Mouse (Mus musculus): ENCODE measurements around the gene Nacc2. TPM values are rescaled to one million over a fixed set of nuclear protein-coding genes. Genes with fewer than 3 reads are reported as not detected.

The Nacc2 gene
- polyA plus RNA-seq, 1 experiment = 38.1 TPM

GRCm38 (mm10) chr2:26093897-26094296 is 29.1 kb downstream of the Nacc2 start:
- Histone ChIP-seq H3K4me1 (ENCODE audit: control insufficient read depth, insufficient read depth, low read length) (peaks cover 22% of the 10 kb centered on the region), H3K27ac (ENCODE audit: insufficient read depth, low read depth, low read length) (peak overlapping the region; percentile 66), H3K27me3 (replicated peaks; ENCODE audit: control insufficient read depth, insufficient read depth, low read length) (no peaks in the 10 kb centered on the region), H3K36me3 (ENCODE audit: control insufficient read depth, insufficient read depth, low read length) (no peaks in the 10 kb centered on the region), H3K4me3 (ENCODE audit: insufficient read depth, low read depth, low read length) (no peak overlapping the region)
- TF ChIP-seq POLR2A (IDR thresholded peaks at IDR 0.05; ENCODE audit: low read depth, low read length) (no peak), CTCF (conservative IDR thresholded peaks at IDR 0.05; ENCODE audit: insufficient read depth, insufficient read length, low read depth, low read length) (no peak)
- peak; percentile 76 for DNase-seq
- 54% methylated on average over 7 of the region's 7 CpGs for WGBS

GRCm38 (mm10) chr2:26091771-26092393 is 31.1 kb downstream of the Nacc2 start:
- WGBS = 19% methylated on average over 24 of the region's 24 CpGs
- H3K4me3 ChIP-seq (ENCODE audit: insufficient read depth, low read depth, low read length) = peak overlapping the region; percentile 34; the same call in 1 of the 2 replicates

GRCm38 (mm10) chr2:26090876-26091770 is 31.9 kb downstream of the Nacc2 start:
- WGBS = 30% methylated on average over 39 of the region's 39 CpGs
- H3K4me1 ChIP-seq (ENCODE audit: control insufficient read depth, insufficient read depth, low read length) = peaks cover 12% of the 10 kb centered on the region; the same call in 1 of the 2 replicates
- no peaks in the 10 kb centered on the region for H3K27me3 ChIP-seq (replicated peaks; ENCODE audit: control insufficient read depth, insufficient read depth, low read length)
- peak; percentile 26 for DNase-seq
- peak overlapping the region; percentile 34 for H3K4me3 ChIP-seq (ENCODE audit: insufficient read depth, low read depth, low read length)
- TF ChIP-seq CTCF (conservative IDR thresholded peaks at IDR 0.05; ENCODE audit: insufficient read depth, insufficient read length, low read depth, low read length) = no peak
- TF ChIP-seq POLR2A (IDR thresholded peaks at IDR 0.05; ENCODE audit: low read depth, low read length) = no peak
- H3K36me3 ChIP-seq (ENCODE audit: control insufficient read depth, insufficient read depth, low read length) = no peaks in the 10 kb centered on the region
- H3K27ac ChIP-seq (ENCODE audit: insufficient read depth, low read depth, low read length) = no peak overlapping the region

More at GRCm38 (mm10) chr2:26091771-26092393, 31.1 kb downstream of the Nacc2 start:
- Histone ChIP-seq H3K27ac (ENCODE audit: insufficient read depth, low read depth, low read length) (no peak overlapping the region), H3K27me3 (replicated peaks; ENCODE audit: control insufficient read depth, insufficient read depth, low read length) (no peaks in the 10 kb centered on the region), H3K36me3 (ENCODE audit: control insufficient read depth, insufficient read depth, low read length) (no peaks in the 10 kb centered on the region), H3K4me1 (ENCODE audit: control insufficient read depth, insufficient read depth, low read length) (peaks cover 12% of the 10 kb centered on the region; the same call in 1 of the 2 replicates)
- TF ChIP-seq POLR2A (IDR thresholded peaks at IDR 0.05; ENCODE audit: low read depth, low read length) = no peak
- no peak for TF ChIP-seq CTCF (conservative IDR thresholded peaks at IDR 0.05; ENCODE audit: insufficient read depth, insufficient read length, low read depth, low read length)
- peak; percentile 14 for DNase-seq

- WGBS = 93% methylated on average over 2 of the region's 2 CpGs
- no peak overlapping the region for H3K27ac ChIP-seq (ENCODE audit: insufficient read depth, low read depth, low read length)
- no peak for DNase-seq
- no peak overlapping the region for H3K4me3 ChIP-seq (ENCODE audit: insufficient read depth, low read depth, low read length)
- no peaks in the 10 kb centered on the region for H3K27me3 ChIP-seq (replicated peaks; ENCODE audit: control insufficient read depth, insufficient read depth, low read length)
- 0 out of 2 replicates have a peak, but pooled peaks cover 2% of the 10 kb centered on the region for H3K4me1 ChIP-seq (ENCODE audit: control insufficient read depth, insufficient read depth, low read length)
- no peak for TF ChIP-seq CTCF (conservative IDR thresholded peaks at IDR 0.05; ENCODE audit: insufficient read depth, insufficient read length, low read depth, low read length)
- TF ChIP-seq POLR2A (IDR thresholded peaks at IDR 0.05; ENCODE audit: low read depth, low read length) = no peak
- H3K36me3 ChIP-seq (ENCODE audit: control insufficient read depth, insufficient read depth, low read length) = no peaks in the 10 kb centered on the region
Measured at GRCm38 (mm10) chr2:26089005-26089404, 34.0 kb downstream of the Nacc2 start.

- no peak for DNase-seq
- Histone ChIP-seq H3K4me3 (ENCODE audit: insufficient read depth, low read depth, low read length) (no peak overlapping the region), H3K4me1 (ENCODE audit: control insufficient read depth, insufficient read depth, low read length) (no peaks in the 10 kb centered on the region), H3K36me3 (ENCODE audit: control insufficient read depth, insufficient read depth, low read length) (no peaks in the 10 kb centered on the region), H3K27ac (ENCODE audit: insufficient read depth, low read depth, low read length) (no peak overlapping the region), H3K27me3 (replicated peaks; ENCODE audit: control insufficient read depth, insufficient read depth, low read length) (no peaks in the 10 kb centered on the region)
- 71% methylated on average over 4 of the region's 4 CpGs for WGBS
- no peak for TF ChIP-seq POLR2A (IDR thresholded peaks at IDR 0.05; ENCODE audit: low read depth, low read length)
- TF ChIP-seq CTCF (conservative IDR thresholded peaks at IDR 0.05; ENCODE audit: insufficient read depth, insufficient read length, low read depth, low read length) = no peak
Measured at GRCm38 (mm10) chr2:26086926-26087600, 36.0 kb downstream of the Nacc2 start.

GRCm38 (mm10) chr2:26086505-26086904 is 36.5 kb downstream of the Nacc2 start:
- 95% methylated on average over 4 of the region's 4 CpGs for WGBS
- H3K27me3 ChIP-seq (replicated peaks; ENCODE audit: control insufficient read depth, insufficient read depth, low read length) = no peaks in the 10 kb centered on the region
- H3K27ac ChIP-seq (ENCODE audit: insufficient read depth, low read depth, low read length) = no peak overlapping the region
- no peak overlapping the region for H3K4me3 ChIP-seq (ENCODE audit: insufficient read depth, low read depth, low read length)
- no peak for DNase-seq
- no peaks in the 10 kb centered on the region for H3K36me3 ChIP-seq (ENCODE audit: control insufficient read depth, insufficient read depth, low read length)
- TF ChIP-seq CTCF (conservative IDR thresholded peaks at IDR 0.05; ENCODE audit: insufficient read depth, insufficient read length, low read depth, low read length) (no peak), POLR2A (IDR thresholded peaks at IDR 0.05; ENCODE audit: low read depth, low read length) (no peak)
- no peaks in the 10 kb centered on the region for H3K4me1 ChIP-seq (ENCODE audit: control insufficient read depth, insufficient read depth, low read length)
